ENCODE assay signal across 26 mouse cellular contexts in the genomic region with DNA sequence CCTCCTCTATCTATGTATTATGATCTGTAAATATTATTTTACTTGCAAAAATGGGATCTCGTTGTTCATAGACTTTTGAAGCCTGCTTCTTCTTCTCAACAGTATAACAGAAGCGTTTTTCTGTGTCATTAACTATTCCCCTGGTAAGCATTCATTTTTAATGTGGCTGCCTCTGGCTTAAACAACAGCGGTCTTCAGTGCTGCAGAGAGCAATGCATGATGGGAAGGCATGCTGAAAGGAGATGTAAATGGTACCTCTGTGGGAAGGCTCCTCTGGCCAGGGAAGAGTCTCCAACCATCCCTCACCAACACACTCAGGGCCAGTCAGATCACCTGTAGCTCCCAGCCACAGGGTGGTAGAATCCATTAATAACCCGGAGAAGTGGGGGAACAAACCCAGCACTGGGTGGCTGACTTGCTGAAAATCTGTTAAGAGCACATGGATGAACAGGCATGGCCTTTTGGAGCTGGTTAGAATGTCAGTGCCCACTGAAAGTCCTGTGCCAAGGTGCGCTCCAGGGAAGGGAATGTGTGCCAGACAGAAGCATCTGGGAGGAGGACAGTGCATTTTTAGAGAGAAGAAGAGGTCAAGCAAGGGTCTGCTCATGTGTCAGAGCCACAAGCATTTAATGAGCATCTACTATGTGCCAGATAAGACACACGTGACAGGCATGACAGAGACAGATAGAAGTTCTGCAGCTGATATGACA.
DNase-seq lines count a peak whose midpoint lies in the region; ATAC-seq lines count a peak whose summit lies in the region.
"Had no signal": no experiment of that assay in that cellular context is flagged by ENCODE, and none has a peak within 500 bp of the region (broad histone marks: within the 10 kb centered on the region; RNA-seq: fewer than 3 reads in every experiment).

No protein-coding gene starts in this region.

- WGBS in hindbrain, embryonic 14.5 days = 69% methylated on average over 6 of the region's 6 CpGs
- 79% methylated on average over 6 of the region's 6 CpGs for WGBS in hindbrain, embryonic 11.5 days
- WGBS in neural tube, embryonic 13.5 days = 61% methylated on average over 6 of the region's 6 CpGs
- WGBS in neural tube, embryonic 15.5 days = 53% methylated on average over 6 of the region's 6 CpGs

- no peaks in the 10 kb centered on the region for H3K27me3 ChIP-seq in hindbrain, embryonic 14.5 days (ENCODE audit: control insufficient read depth, insufficient read depth, low read length)
- no peaks in the 10 kb centered on the region for H3K27me3 ChIP-seq in hindbrain, embryonic 11.5 days (ENCODE audit: control insufficient read depth, insufficient read depth, low read length)
- no peaks in the 10 kb centered on the region for H3K27me3 ChIP-seq in neural tube, embryonic 13.5 days
- H3K27me3 ChIP-seq in neural tube, embryonic 15.5 days (replicated peaks) = no peaks in the 10 kb centered on the region
- H3K27me3 ChIP-seq: embryonic facial prominence, embryonic 15.5 days; heart, embryonic 13.5 days; liver, embryonic 15.5 days had no signal

- H3K9ac ChIP-seq in hindbrain, embryonic 14.5 days = no peak overlapping the region
- no peak overlapping the region for H3K9ac ChIP-seq in hindbrain, embryonic 11.5 days (ENCODE audit: low read depth, low read length)
- H3K9ac ChIP-seq in neural tube, embryonic 13.5 days = no peak overlapping the region
- no peak overlapping the region for H3K9ac ChIP-seq in neural tube, embryonic 15.5 days (replicated peaks)
- H3K9ac ChIP-seq: embryonic facial prominence, embryonic 15.5 days; forebrain, embryonic 12.5 days; forebrain, postnatal 0 days; heart, embryonic 13.5 days; limb, embryonic 12.5 days; liver, embryonic 15.5 days; lung, embryonic 14.5 days had no signal

- H3K4me3 ChIP-seq in hindbrain, embryonic 14.5 days (replicated peaks; ENCODE audit: low read length) = no peak overlapping the region
- no peak overlapping the region for H3K4me3 ChIP-seq in hindbrain, embryonic 11.5 days (ENCODE audit: low read depth, low read length)
- H3K4me3 ChIP-seq in neural tube, embryonic 13.5 days = no peak overlapping the region
- no peak overlapping the region for H3K4me3 ChIP-seq in neural tube, embryonic 15.5 days (replicated peaks)
- H3K4me3 ChIP-seq: embryonic facial prominence, embryonic 10.5 days; embryonic facial prominence, embryonic 15.5 days; forebrain, embryonic 12.5 days; heart, embryonic 13.5 days; limb, embryonic 12.5 days; liver, embryonic 15.5 days had no signal

- no peak for ATAC-seq in hindbrain, embryonic 14.5 days (ENCODE audit: low FRiP score)
- ATAC-seq in hindbrain, embryonic 11.5 days (ENCODE audit: low FRiP score) = no peak
- no peak for ATAC-seq in neural tube, embryonic 13.5 days (ENCODE audit: low read depth)
- ATAC-seq in neural tube, embryonic 15.5 days (ENCODE audit: low FRiP score) = 0 out of 2 replicates have a peak, but pooled peaks have one; percentile 46
- ATAC-seq: activated CD4-positive, CD25-positive, alpha-beta regulatory T cell, adult 4 months; forebrain, postnatal 0 days; intestine, postnatal 0 days had no signal

- peak; percentile 30 for DNase-seq in hindbrain, embryonic 14.5 days (ENCODE audit: low spot score)
- no peak for DNase-seq in hindbrain, embryonic 11.5 days (ENCODE audit: low spot score)
- DNase-seq in neural tube, embryonic 10.5 days (ENCODE audit: extremely low spot score, low spot score) = no peak
- no peak for DNase-seq in layer of hippocampus, adult 11-12 months (ENCODE audit: low spot score)
- DNase-seq: adrenal gland, adult 2 months; adrenal gland, postnatal 36 days; B cell, adult 2 months; cerebellum, adult 8-10 months; forebrain, postnatal 0 days; heart, postnatal 14 days; kidney, adult 9 months; kidney, postnatal 10 days; layer of hippocampus, adult 9-11 months; lung, embryonic 14.5 days; lung, postnatal 14 days; right cerebral cortex, postnatal 14 days had no signal

- 0 out of 2 replicates have a peak, but pooled peaks cover 7% of the 10 kb centered on the region for H3K4me1 ChIP-seq in hindbrain, embryonic 14.5 days (replicated peaks; ENCODE audit: control insufficient read depth, insufficient read depth, low read length)
- no peaks in the 10 kb centered on the region for H3K4me1 ChIP-seq in hindbrain, embryonic 11.5 days (replicated peaks; ENCODE audit: control insufficient read depth, insufficient read depth, low read length)
- peaks cover 47% of the 10 kb centered on the region for H3K4me1 ChIP-seq in neural tube, embryonic 13.5 days (replicated peaks)
- H3K4me1 ChIP-seq in neural tube, embryonic 15.5 days = peaks cover 43% of the 10 kb centered on the region
- H3K4me1 ChIP-seq: embryonic facial prominence, embryonic 10.5 days; embryonic facial prominence, embryonic 15.5 days; heart, embryonic 13.5 days; limb, embryonic 12.5 days; liver, embryonic 15.5 days had no signal

- no peak overlapping the region for H3K4me2 ChIP-seq in hindbrain, embryonic 14.5 days (replicated peaks)
- H3K4me2 ChIP-seq in hindbrain, embryonic 11.5 days (replicated peaks; ENCODE audit: low read depth, low read length) = no peak overlapping the region
- H3K4me2 ChIP-seq in neural tube, embryonic 13.5 days = no peak overlapping the region
- no peak overlapping the region for H3K4me2 ChIP-seq in neural tube, embryonic 15.5 days
- H3K4me2 ChIP-seq: embryonic facial prominence, embryonic 15.5 days; forebrain, embryonic 12.5 days; heart, embryonic 13.5 days; limb, embryonic 12.5 days; liver, embryonic 15.5 days; lung, embryonic 14.5 days had no signal

- H3K9me3 ChIP-seq in hindbrain, embryonic 14.5 days (ENCODE audit: control insufficient read depth, low read length) = no peaks in the 10 kb centered on the region
- H3K9me3 ChIP-seq in hindbrain, embryonic 11.5 days (ENCODE audit: control insufficient read depth, low read length) = no peaks in the 10 kb centered on the region
- H3K9me3 ChIP-seq in neural tube, embryonic 13.5 days = no peaks in the 10 kb centered on the region
- no peaks in the 10 kb centered on the region for H3K9me3 ChIP-seq in neural tube, embryonic 15.5 days (replicated peaks)
- H3K9me3 ChIP-seq: embryonic facial prominence, embryonic 10.5 days; embryonic facial prominence, embryonic 15.5 days; forebrain, embryonic 12.5 days; heart, embryonic 13.5 days; limb, embryonic 12.5 days; liver, embryonic 15.5 days had no signal

- H3K36me3 ChIP-seq in hindbrain, embryonic 14.5 days (replicated peaks; ENCODE audit: control insufficient read depth, insufficient read depth) = no peaks in the 10 kb centered on the region
- no peaks in the 10 kb centered on the region for H3K36me3 ChIP-seq in hindbrain, embryonic 11.5 days (ENCODE audit: control insufficient read depth, insufficient read depth, low read length)
- H3K36me3 ChIP-seq in neural tube, embryonic 13.5 days = no peaks in the 10 kb centered on the region
- H3K36me3 ChIP-seq in neural tube, embryonic 15.5 days = no peaks in the 10 kb centered on the region
- H3K36me3 ChIP-seq: embryonic facial prominence, embryonic 10.5 days; embryonic facial prominence, embryonic 15.5 days; forebrain, embryonic 12.5 days; heart, embryonic 13.5 days; limb, embryonic 12.5 days; liver, embryonic 15.5 days had no signal

- no peak overlapping the region for H3K27ac ChIP-seq in hindbrain, embryonic 14.5 days
- no peak overlapping the region for H3K27ac ChIP-seq in hindbrain, embryonic 11.5 days (ENCODE audit: low read depth, low read length)
- peak overlapping the region; percentile 67 for H3K27ac ChIP-seq in neural tube, embryonic 13.5 days (replicated peaks)
- peak overlapping the region; percentile 70 for H3K27ac ChIP-seq in neural tube, embryonic 15.5 days (replicated peaks)
- H3K27ac ChIP-seq: embryonic facial prominence, embryonic 10.5 days; embryonic facial prominence, embryonic 15.5 days; forebrain, embryonic 12.5 days; heart, embryonic 13.5 days; limb, embryonic 12.5 days; liver, embryonic 15.5 days had no signal

Comparison
In these comparisons a context has a peak if more than half of its experiments do, and no peak if none do; other contexts are left out.
1. H3K27ac ChIP-seq: peak in neural tube, embryonic 13.5 days (single experiment) and neural tube, embryonic 15.5 days (single experiment); none in hindbrain, embryonic 14.5 days (single experiment) and hindbrain, embryonic 11.5 days (single experiment).